Mouse (Mus musculus): ENCODE measurements at regions not wholly inside any gene's neighbourhood (a gene's known extent, or its start where the extent isn't known, plus 50 kb on each side); places are given as distances from the start of the nearest gene placed in this dataset.

GRCm38 (mm10) chr1:76276148-76276547 lies 730.1 kb downstream of the Slc4a3 start:
- DNase-seq (ENCODE audit: low read depth, low spot score) = no peak

GRCm38 (mm10) chr1:76276624-76277023 lies 730.6 kb downstream of the Slc4a3 start:
- no peak for DNase-seq (ENCODE audit: low read depth, low spot score)

- no peak for DNase-seq (ENCODE audit: low read depth, low spot score)
Observed at GRCm38 (mm10) chr1:76283322-76283721, 737.3 kb downstream of the Slc4a3 start.

GRCm38 (mm10) chr1:76322943-76323559 lies 777.0 kb downstream of the Slc4a3 start:
- DNase-seq (ENCODE audit: low read depth, low spot score) = no peak

GRCm38 (mm10) chr1:76323592-76323991 lies 777.5 kb downstream of the Slc4a3 start:
- no peak for DNase-seq (ENCODE audit: low read depth, low spot score)

- no peak for DNase-seq (ENCODE audit: low read depth, low spot score)
Observed at GRCm38 (mm10) chr1:76336011-76336410, 789.9 kb downstream of the Slc4a3 start.

- DNase-seq (ENCODE audit: low read depth, low spot score) = no peak
Observed at GRCm38 (mm10) chr1:76362106-76362505, 816.0 kb downstream of the Slc4a3 start.

- no peak for DNase-seq (ENCODE audit: low read depth, low spot score)
Observed at GRCm38 (mm10) chr1:76373931-76374330, 827.9 kb downstream of the Slc4a3 start.

- DNase-seq (ENCODE audit: low read depth, low spot score) = no peak
Observed at GRCm38 (mm10) chr1:76378154-76378553, 832.1 kb downstream of the Slc4a3 start.

- no peak for DNase-seq (ENCODE audit: low read depth, low spot score)
Observed at GRCm38 (mm10) chr1:76392536-76392935, 846.5 kb downstream of the Slc4a3 start.

GRCm38 (mm10) chr1:76394038-76394437 lies 848.0 kb downstream of the Slc4a3 start:
- DNase-seq (ENCODE audit: low read depth, low spot score) = no peak

- no peak for DNase-seq (ENCODE audit: low read depth, low spot score)
Observed at GRCm38 (mm10) chr1:76402854-76403253, 856.8 kb downstream of the Slc4a3 start.

GRCm38 (mm10) chr1:76404003-76404402 lies 857.9 kb downstream of the Slc4a3 start:
- no peak for DNase-seq (ENCODE audit: low read depth, low spot score)

GRCm38 (mm10) chr1:76410813-76411212 lies 864.7 kb downstream of the Slc4a3 start:
- no peak for DNase-seq (ENCODE audit: low read depth, low spot score)

GRCm38 (mm10) chr1:76420525-76420924 lies 874.5 kb downstream of the Slc4a3 start:
- DNase-seq (ENCODE audit: low read depth, low spot score) = no peak

- DNase-seq (ENCODE audit: low read depth, low spot score) = no peak
Observed at GRCm38 (mm10) chr1:76427439-76427838, 881.4 kb downstream of the Slc4a3 start.

GRCm38 (mm10) chr1:76430041-76430610 lies 884.1 kb downstream of the Slc4a3 start:
- no peak for DNase-seq (ENCODE audit: low read depth, low spot score)

- DNase-seq (ENCODE audit: low read depth, low spot score) = no peak
Observed at GRCm38 (mm10) chr1:76433481-76433941, 887.4 kb downstream of the Slc4a3 start.

- no peak for DNase-seq (ENCODE audit: low read depth, low spot score)
Observed at GRCm38 (mm10) chr1:76450539-76451214, 904.6 kb downstream of the Slc4a3 start.

GRCm38 (mm10) chr1:76453160-76453710 lies 907.2 kb downstream of the Slc4a3 start:
- no peak for DNase-seq (ENCODE audit: low read depth, low spot score)

- DNase-seq (ENCODE audit: low read depth, low spot score) = no peak
Observed at GRCm38 (mm10) chr1:76466562-76466961, 920.5 kb downstream of the Slc4a3 start.

- DNase-seq (ENCODE audit: low read depth, low spot score) = no peak
Observed at GRCm38 (mm10) chr1:76484193-76484592, 938.1 kb downstream of the Slc4a3 start.

- no peak for DNase-seq (ENCODE audit: low read depth, low spot score)
Observed at GRCm38 (mm10) chr1:76487481-76487880, 941.4 kb downstream of the Slc4a3 start.
